Mouse (Mus musculus) midbrain, embryonic 16.5 days (tissue): ENCODE measurements at regions not wholly inside any gene's neighbourhood (a gene's known extent, or its start where the extent isn't known, plus 50 kb on each side); places are given as distances from the start of the nearest gene placed in this dataset.

Source experiments
- ATAC-seq: fragments of 200-750 bp; cut with Nextera tagmentation; 2 replicates; pipeline ENCODE4 v1.8.0; 2017; ENCODE audit warnings: moderate TSS enrichment
- H3K27ac ChIP-seq: fragments of 300-500 bp; sonication (generic); 2 replicates; pipeline ENCODE4 v1.5.1; 2014; ENCODE audit warnings: mild to moderate bottlenecking, low read length, mixed read lengths
- H3K27me3 ChIP-seq: fragments of 300-500 bp; sonication (generic); 2 replicates; pipeline ENCODE4 v1.6.1; 2014; ENCODE audit warnings: low read depth, low read length, mixed read lengths; ENCODE audit not compliant: control insufficient read depth, insufficient read depth
- H3K36me3 ChIP-seq: fragments of 300-500 bp; sonication (generic); 2 replicates; pipeline ENCODE4 v1.6.1; 2014; ENCODE audit warnings: mild to moderate bottlenecking, low read length, moderate library complexity, mixed read lengths; ENCODE audit not compliant: control insufficient read depth, insufficient read depth
- H3K4me1 ChIP-seq: fragments of 300-500 bp; sonication (generic); 2 replicates; pipeline ENCODE4 v1.6.1; 2014; ENCODE audit warnings: mild to moderate bottlenecking, low read length, mixed read lengths; ENCODE audit not compliant: control insufficient read depth, insufficient read depth
- H3K4me2 ChIP-seq: fragments of 300-500 bp; sonication (generic); 2 replicates; pipeline ENCODE4 v1.6.1; 2014; ENCODE audit warnings: mild to moderate bottlenecking, low read length, mixed read lengths
- H3K4me3 ChIP-seq: fragments of 300-500 bp; sonication (generic); 2 replicates; pipeline ENCODE4 v1.5.1; 2014; ENCODE audit warnings: low read depth, mild to moderate bottlenecking, low read length, moderate library complexity, mixed read lengths
- H3K9ac ChIP-seq: fragments of 300-500 bp; sonication (generic); 2 replicates; pipeline ENCODE4 v1.6.1; 2014; ENCODE audit warnings: low read depth, low read length, mixed read lengths
- H3K9me3 ChIP-seq: fragments of 300-500 bp; sonication (generic); replicated peaks from 2 replicates; pipeline ENCODE4 v1.6.1; 2014; ENCODE audit warnings: mild to moderate bottlenecking, low read length, mixed read lengths; ENCODE audit not compliant: control insufficient read depth, poor library complexity, severe bottlenecking
- WGBS: fragments of 180-500 bp; shearing (Covaris S2); extraction: QIAGEN DNeasy Blood & Tissue Kit; methylation state at CpG from one replicate; pipeline ENCODE4 v1.1.7; 2014; 5-methylcytosine and 5-hydroxymethylcytosine counted together

DNA sequence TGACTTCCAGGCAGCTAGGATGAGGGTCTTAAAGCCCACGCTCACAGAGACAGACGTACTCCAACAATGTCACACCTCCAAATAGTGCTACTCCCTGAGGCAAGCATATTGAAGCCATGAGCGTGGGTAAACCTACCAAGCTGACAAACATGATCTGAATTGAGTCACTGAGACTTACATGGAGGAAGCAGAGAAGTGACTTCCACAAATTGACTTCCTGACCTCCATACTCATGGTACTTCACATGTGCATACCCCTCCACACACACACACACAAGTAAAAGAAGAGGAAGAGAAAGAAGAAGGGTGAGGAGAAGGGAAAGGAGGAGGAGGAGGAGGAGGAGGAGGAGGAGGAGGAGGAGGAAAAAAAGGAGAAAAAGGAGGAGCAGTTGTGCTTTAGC is 577.8 kb upstream of the Nrp1 start:
- Histone ChIP-seq H3K9me3 (no peaks in the 10 kb centered on the region), H3K27me3 (no peaks in the 10 kb centered on the region), H3K4me2 (no peak overlapping the region), H3K27ac (no peak overlapping the region), H3K4me3 (no peak overlapping the region), H3K4me1 (peaks cover 10% of the 10 kb centered on the region), H3K36me3 (no peaks in the 10 kb centered on the region), H3K9ac (no peak overlapping the region)
- 92% methylated on average over 3 of the region's 3 CpGs for WGBS
- no peak for ATAC-seq

- 90% methylated on average over 1 of the region's 1 CpGs for WGBS
- peaks cover 8% of the 10 kb centered on the region for H3K4me1 ChIP-seq
- H3K9ac ChIP-seq: no peak overlapping the region
- no peak overlapping the region for H3K4me2 ChIP-seq
- H3K27me3 ChIP-seq: no peaks in the 10 kb centered on the region
- H3K27ac ChIP-seq: no peak overlapping the region
- H3K9me3 ChIP-seq: no peaks in the 10 kb centered on the region
- no peak for ATAC-seq
- no peaks in the 10 kb centered on the region for H3K36me3 ChIP-seq
- no peak overlapping the region for H3K4me3 ChIP-seq
Measured at GRCm38 (mm10) chr8:127781011-127781410, 577.4 kb upstream of the Nrp1 start.

DNA sequence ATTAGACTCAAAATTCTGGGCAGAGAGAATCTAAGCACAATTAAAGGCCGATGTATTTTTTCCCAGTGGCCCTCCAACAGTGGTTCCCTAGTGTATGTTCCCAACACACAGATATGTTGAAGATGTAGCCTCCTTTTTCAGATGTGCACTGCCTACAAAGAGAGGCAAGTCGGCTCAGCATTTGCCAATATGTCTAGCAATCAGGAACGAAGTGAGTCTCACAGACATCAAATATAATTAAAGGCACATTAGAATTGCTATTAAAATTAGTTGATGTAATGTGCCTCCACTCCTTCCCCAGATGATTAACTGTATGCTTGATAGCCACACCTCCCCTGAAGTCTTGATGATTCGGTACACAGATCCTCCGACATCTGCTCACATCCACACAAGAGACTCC is 565.8 kb upstream of the Nrp1 start:
- Histone ChIP-seq H3K27ac (no peak overlapping the region), H3K4me1 (no peaks in the 10 kb centered on the region; the same call in 1 of the 2 replicates), H3K9me3 (0 out of 2 replicates have a peak, but pooled peaks cover 3% of the 10 kb centered on the region), H3K4me2 (no peak overlapping the region), H3K36me3 (no peaks in the 10 kb centered on the region), H3K27me3 (no peaks in the 10 kb centered on the region), H3K4me3 (no peak overlapping the region), H3K9ac (no peak overlapping the region)
- 89% methylated on average over 5 of the region's 5 CpGs for WGBS
- no peak for ATAC-seq

DNA sequence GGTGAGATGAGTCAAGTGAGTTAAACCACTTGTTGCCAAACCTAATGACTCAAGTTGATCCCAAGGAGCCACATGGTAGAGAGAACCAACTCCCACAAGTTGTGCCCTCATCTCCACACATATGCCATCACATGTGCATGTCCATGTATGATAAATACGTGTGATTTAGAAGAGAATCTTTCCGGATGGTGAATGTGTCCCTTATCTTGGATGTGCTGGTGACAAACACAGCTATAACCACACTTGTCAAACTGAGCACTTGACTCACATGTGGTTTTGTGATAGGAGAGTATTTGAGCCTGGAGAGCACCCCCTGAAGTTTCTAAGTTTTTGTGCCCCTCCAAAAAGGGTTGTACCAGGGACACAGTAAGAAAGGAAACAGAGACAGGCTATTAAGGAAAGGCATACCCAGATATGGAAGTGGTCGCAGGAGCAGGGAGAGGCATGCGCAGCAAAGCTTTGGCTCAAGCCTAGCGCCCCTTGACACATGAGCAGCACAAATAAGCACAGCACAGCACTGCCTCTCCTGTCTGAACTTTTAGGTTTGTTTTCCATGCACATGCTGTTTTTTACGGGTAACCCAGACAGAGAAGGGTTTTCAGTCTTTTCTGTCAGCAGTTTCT is 558.4 kb upstream of the Nrp1 start:
- no peaks in the 10 kb centered on the region for H3K36me3 ChIP-seq
- no peaks in the 10 kb centered on the region for H3K9me3 ChIP-seq
- peaks cover 14% of the 10 kb centered on the region for H3K4me1 ChIP-seq
- H3K4me3 ChIP-seq: no peak overlapping the region
- ATAC-seq: no peak
- H3K4me2 ChIP-seq: no peak overlapping the region
- H3K27me3 ChIP-seq: no peaks in the 10 kb centered on the region
- no peak overlapping the region for H3K9ac ChIP-seq
- 86% methylated on average over 6 of the region's 6 CpGs for WGBS
- H3K27ac ChIP-seq: no peak overlapping the region

DNA sequence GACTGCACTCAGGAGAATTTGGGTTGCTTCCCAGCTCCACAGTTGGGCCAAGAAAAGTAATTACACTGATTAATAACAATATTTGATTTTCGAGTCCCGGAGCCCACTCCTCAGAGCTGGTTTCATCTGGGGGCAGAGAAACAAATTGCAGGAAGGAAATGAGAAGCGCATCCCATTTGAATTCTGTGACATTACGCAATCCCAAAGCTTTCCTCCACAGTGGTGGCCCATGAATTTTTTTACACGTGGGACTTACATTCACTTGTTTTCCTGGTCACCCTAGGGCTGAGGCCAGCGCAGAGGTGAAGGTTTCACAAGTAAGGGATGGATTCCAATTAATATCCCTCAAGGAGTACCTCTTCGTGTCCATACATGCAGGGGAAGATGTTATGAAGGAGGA is 556.3 kb upstream of the Nrp1 start:
- Histone ChIP-seq H3K4me3 (no peak overlapping the region), H3K4me1 (peaks cover 14% of the 10 kb centered on the region), H3K27ac (peak overlapping the region; percentile 71), H3K4me2 (no peak overlapping the region), H3K9me3 (no peaks in the 10 kb centered on the region), H3K27me3 (no peaks in the 10 kb centered on the region), H3K9ac (no peak overlapping the region), H3K36me3 (no peaks in the 10 kb centered on the region)
- WGBS: 84% methylated on average over 7 of the region's 7 CpGs
- ATAC-seq: no peak

- H3K9ac ChIP-seq: no peak overlapping the region
- WGBS: 50% methylated on average over 5 of the region's 5 CpGs
Measured at GRCm38 (mm10) chr8:127802661-127803333, 555.6 kb upstream of the Nrp1 start.

DNA sequence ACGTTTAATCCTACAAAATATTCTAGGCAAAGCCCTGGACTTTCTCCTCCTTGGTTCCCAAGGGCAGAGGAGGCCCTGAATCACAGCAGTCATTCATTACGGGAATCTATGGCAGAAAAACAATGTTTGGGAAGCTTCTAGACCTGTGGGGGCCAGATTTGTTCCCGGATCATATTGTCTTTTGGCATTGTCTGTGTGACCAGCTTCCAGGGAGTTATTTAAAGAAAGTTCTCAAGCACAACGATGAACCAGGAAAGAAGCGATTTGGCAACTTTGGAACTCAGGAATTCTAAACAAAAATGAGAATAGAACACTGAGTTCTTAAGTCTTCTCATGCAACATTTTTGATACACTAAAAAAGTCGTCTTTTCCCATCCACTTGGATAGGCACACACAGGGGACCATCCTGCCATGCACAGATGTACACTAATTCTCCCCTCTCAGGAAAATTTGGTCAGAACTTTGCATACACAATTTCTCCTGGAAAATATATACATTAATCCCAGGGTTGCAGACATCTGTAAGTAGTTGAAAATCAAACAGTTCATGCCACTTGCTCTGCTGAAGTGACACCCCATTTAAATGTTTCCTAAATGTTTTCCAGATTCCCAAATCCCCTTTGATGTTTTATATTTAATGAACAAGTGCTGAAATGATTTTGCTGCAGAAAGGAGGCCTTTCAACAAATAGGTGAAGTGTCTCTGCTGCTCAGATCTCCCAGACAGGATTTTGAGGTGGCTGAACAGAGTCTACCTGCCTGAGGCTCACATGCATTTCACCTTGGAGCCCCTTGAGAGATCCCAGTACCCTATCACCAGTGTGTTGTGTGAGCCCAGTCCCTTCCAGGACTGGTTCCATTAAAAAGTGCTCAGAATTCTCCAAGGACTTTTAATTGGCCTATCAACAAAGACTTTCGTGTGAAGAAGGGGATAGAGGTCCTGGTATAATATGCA is 548.9 kb upstream of the Nrp1 start:
- Histone ChIP-seq H3K9ac (no peak overlapping the region), H3K4me1 (no peaks in the 10 kb centered on the region), H3K4me3 (no peak overlapping the region), H3K27me3 (no peaks in the 10 kb centered on the region), H3K9me3 (no peaks in the 10 kb centered on the region), H3K27ac (no peak overlapping the region), H3K4me2 (no peak overlapping the region), H3K36me3 (no peaks in the 10 kb centered on the region)
- ATAC-seq: no peak
- 70% methylated on average over 7 of the region's 7 CpGs for WGBS

More at GRCm38 (mm10) chr8:127802661-127803333, 555.6 kb upstream of the Nrp1 start:
- peak; percentile 73; the same call in 1 of the 2 replicates for ATAC-seq
- peak overlapping the region; percentile 60 for H3K27ac ChIP-seq
- no peaks in the 10 kb centered on the region for H3K36me3 ChIP-seq
- peaks cover 14% of the 10 kb centered on the region for H3K4me1 ChIP-seq
- H3K9me3 ChIP-seq: no peaks in the 10 kb centered on the region
- no peak overlapping the region for H3K4me2 ChIP-seq
- H3K27me3 ChIP-seq: no peaks in the 10 kb centered on the region
- H3K4me3 ChIP-seq: no peak overlapping the region

- Histone ChIP-seq H3K4me3 (no peak overlapping the region), H3K4me2 (no peak overlapping the region), H3K27ac (no peak overlapping the region), H3K36me3 (no peaks in the 10 kb centered on the region), H3K9me3 (no peaks in the 10 kb centered on the region), H3K9ac (no peak overlapping the region), H3K27me3 (no peaks in the 10 kb centered on the region), H3K4me1 (no peaks in the 10 kb centered on the region)
- no peak for ATAC-seq
- whole genome bisulfite sequencing: 88% methylated on average over 8 of the region's 8 CpGs
Measured at GRCm38 (mm10) chr8:127811338-127811737, 547.1 kb upstream of the Nrp1 start.
